Mouse (Mus musculus) ES-CJ7 (cell line): ENCODE results near the gene Phf5a.

Source experiments
- DNase-seq: peaks from one replicate; pipeline ENCODE4 v3.0.0; 2011; ENCODE audit warnings: low read depth, low spot score

Phf5a gene

GRCm38 (mm10) chr15:81828426-81829207 is 43.1 kb downstream of the Phf5a start:
- DNase-seq = no peak

- DNase-seq = no peak
Observed at GRCm38 (mm10) chr15:81824832-81825231, 46.9 kb downstream of the Phf5a start.

GRCm38 (mm10) chr15:81822631-81823030 is 49.1 kb downstream of the Phf5a start:
- no peak for DNase-seq

- no peak for DNase-seq
Observed at GRCm38 (mm10) chr15:81818404-81818803, 53.3 kb downstream of the Phf5a start.

DNA sequence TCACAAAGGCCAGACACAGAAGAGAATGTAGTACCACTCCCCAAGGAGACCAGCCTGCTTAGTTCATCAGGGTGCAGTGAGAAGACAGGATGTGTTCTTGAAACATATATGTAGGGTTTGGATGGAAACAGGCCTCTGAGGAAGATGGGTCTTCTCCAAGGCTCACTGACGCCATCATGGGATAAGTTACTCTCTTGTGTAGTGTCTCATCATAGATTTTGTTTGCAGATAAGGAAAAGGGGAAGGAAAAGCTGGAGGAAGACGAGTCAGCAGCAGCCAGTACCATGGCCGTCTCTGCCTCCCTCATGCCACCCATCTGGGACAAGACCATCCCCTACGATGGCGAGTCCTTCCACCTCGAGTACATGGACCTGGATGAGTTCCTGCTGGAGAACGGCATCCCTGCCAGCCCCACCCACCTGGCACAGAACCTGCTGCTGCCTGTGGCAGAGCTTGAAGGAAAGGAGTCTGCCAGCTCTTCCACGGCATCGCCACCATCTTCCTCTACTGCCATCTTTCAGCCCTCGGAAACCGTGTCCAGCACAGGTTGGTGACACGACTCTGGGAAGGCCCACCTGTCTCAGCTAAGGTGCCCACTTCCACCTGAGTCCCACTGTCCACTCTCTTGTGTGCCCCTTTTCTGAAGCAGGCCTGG is 56.9 kb downstream of the Phf5a start:
- DNase-seq = no peak
